Mouse (Mus musculus) right cerebral cortex, postnatal 4 days (tissue): Measurements from ENCODE around the gene Tut4.
A peak's percentile ranks its signal among the peaks of the same experiment; 100 is the strongest.

ENCODE experiments used
- DNase-seq: peaks from one replicate; pipeline ENCODE4 v3.0.0-alpha.2; 2022

The Tut4 gene

GRCm38 (mm10) chr4:108539701-108540100 is 80.5 kb downstream of the Tut4 start:
- no peak for DNase-seq

GRCm38 (mm10) chr4:108565026-108565425 is 105.8 kb downstream of the Tut4 start:
- no peak for DNase-seq

GRCm38 (mm10) chr4:108572644-108573043 is 113.4 kb downstream of the Tut4 start:
- DNase-seq, result no peak

- DNase-seq, result peak; percentile 95
Measured at GRCm38 (mm10) chr4:108578840-108579742, 119.9 kb downstream of the Tut4 start, which contains the start of the genes Prpf38a and Orc1. Gene Prpf38a (minus strand): TSS chr4:108579336. Gene Orc1 (plus strand): TSS chr4:108579423.

GRCm38 (mm10) chr4:108579743-108580411 is 120.7 kb downstream of the Tut4 start:
- DNase-seq, result no peak

- no peak for DNase-seq
Measured at GRCm38 (mm10) chr4:108593376-108593775, 134.2 kb downstream of the Tut4 start.

- DNase-seq, result no peak
Measured at GRCm38 (mm10) chr4:108595785-108596184, 136.6 kb downstream of the Tut4 start.

GRCm38 (mm10) chr4:108598306-108598705 is 139.1 kb downstream of the Tut4 start:
- no peak for DNase-seq

- DNase-seq, result no peak
Measured at GRCm38 (mm10) chr4:108601870-108602269, 142.6 kb downstream of the Tut4 start.

GRCm38 (mm10) chr4:108608651-108609050 is 149.4 kb downstream of the Tut4 start:
- no peak for DNase-seq
